ENCODE assay signal across 12 mouse cellular contexts in the genomic region with DNA sequence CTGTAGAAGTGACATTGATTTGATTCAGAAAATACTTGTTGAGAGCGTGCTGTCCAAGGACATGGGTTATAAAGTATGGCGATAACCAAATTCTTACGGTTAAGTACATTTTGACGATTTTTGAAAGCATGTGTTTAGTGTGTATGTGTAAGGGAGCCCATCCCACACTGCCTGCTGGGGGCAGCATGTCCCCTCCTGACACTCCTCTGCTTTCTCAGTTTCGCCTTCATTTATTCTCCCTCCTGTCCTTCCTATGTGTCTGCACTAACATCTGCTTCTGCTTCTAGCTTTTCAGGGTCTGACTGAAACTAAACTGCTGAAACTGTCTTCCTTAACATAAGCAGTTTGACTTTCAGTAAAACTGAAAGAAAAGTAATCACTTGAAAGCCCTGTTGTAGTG. TPM values are rescaled to one million over a fixed set of nuclear protein-coding genes. Genes with fewer than 3 reads are reported as not detected.
A peak's percentile ranks its signal among the peaks of the same experiment; 100 is the strongest.
DNase-seq lines count a peak whose midpoint lies in the region; ATAC-seq and TF ChIP-seq lines count a peak whose summit lies in the region.
"Had no signal": no experiment of that assay in that cellular context is flagged by ENCODE, and none has a peak within 500 bp of the region (broad histone marks: within the 10 kb centered on the region; RNA-seq: fewer than 3 reads in every experiment).

No protein-coding gene starts in this region.

- H3K4me1 ChIP-seq in midbrain, embryonic 11.5 days (ENCODE audit: control insufficient read depth, insufficient read depth, low read length), result no peaks in the 10 kb centered on the region
- no peaks in the 10 kb centered on the region for H3K4me1 ChIP-seq in midbrain, embryonic 16.5 days (ENCODE audit: control insufficient read depth, insufficient read depth, low read length)
- no peaks in the 10 kb centered on the region for H3K4me1 ChIP-seq in stomach, postnatal 0 days (replicated peaks; ENCODE audit: control insufficient read depth, insufficient read depth)
- H3K4me1 ChIP-seq: kidney, embryonic 15.5 days; limb, embryonic 15.5 days had no signal

- no peak overlapping the region for H3K9ac ChIP-seq in midbrain, embryonic 11.5 days (ENCODE audit: low read length)
- no peak overlapping the region for H3K9ac ChIP-seq in midbrain, embryonic 16.5 days (ENCODE audit: low read depth, low read length)
- H3K9ac ChIP-seq in stomach, postnatal 0 days (ENCODE audit: low read length), result no peak overlapping the region
- H3K9ac ChIP-seq: kidney, embryonic 15.5 days; limb, embryonic 15.5 days had no signal

- no peak overlapping the region for H3K27ac ChIP-seq in midbrain, embryonic 11.5 days (ENCODE audit: low read depth, low read length)
- H3K27ac ChIP-seq in midbrain, embryonic 16.5 days (ENCODE audit: low read length), result no peak overlapping the region
- no peak overlapping the region for H3K27ac ChIP-seq in stomach, postnatal 0 days (replicated peaks)
- H3K27ac ChIP-seq: kidney, embryonic 15.5 days; limb, embryonic 15.5 days had no signal

- DNase-seq in frontal cortex, postnatal 14 days (ENCODE audit: low spot score in 2 of 2), result no peak
- peak; percentile 74 for DNase-seq in midbrain, embryonic 11.5 days (ENCODE audit: low spot score, missing footprints)
- DNase-seq in stomach, postnatal 0 days (ENCODE audit: low spot score), result no peak
- DNase-seq in layer of hippocampus, postnatal 10 days (ENCODE audit: low spot score in 2 of 2), result no peak
- DNase-seq in layer of hippocampus, adult 11-12 months (ENCODE audit: low spot score), result no peak
- DNase-seq: right cerebral cortex, postnatal 25 days had no signal

- H3K9me3 ChIP-seq in midbrain, embryonic 11.5 days (ENCODE audit: control insufficient read depth, low read length), result no peaks in the 10 kb centered on the region
- no peaks in the 10 kb centered on the region for H3K9me3 ChIP-seq in midbrain, embryonic 16.5 days (replicated peaks; ENCODE audit: control insufficient read depth, low read length, poor library complexity, severe bottlenecking)
- H3K9me3 ChIP-seq in stomach, postnatal 0 days (ENCODE audit: control insufficient read depth, low read length), result no peaks in the 10 kb centered on the region
- H3K9me3 ChIP-seq: kidney, embryonic 15.5 days; limb, embryonic 15.5 days had no signal

- no peak for TF ChIP-seq EP300 in stomach, postnatal 0 days (optimal IDR thresholded peaks at IDR 0.05)

- 84% methylated on average over 5 of the region's 5 CpGs for WGBS in midbrain, embryonic 11.5 days
- 88% methylated on average over 5 of the region's 5 CpGs for WGBS in midbrain, embryonic 16.5 days
- 78% methylated on average over 5 of the region's 5 CpGs for WGBS in stomach, postnatal 0 days

- no peak overlapping the region for H3K4me2 ChIP-seq in midbrain, embryonic 11.5 days
- H3K4me2 ChIP-seq in midbrain, embryonic 16.5 days (ENCODE audit: low read length), result no peak overlapping the region
- no peak overlapping the region for H3K4me2 ChIP-seq in stomach, postnatal 0 days (replicated peaks; ENCODE audit: low read depth)
- H3K4me2 ChIP-seq: kidney, embryonic 15.5 days; limb, embryonic 15.5 days had no signal

- ATAC-seq in frontal cortex, adult (ENCODE audit: low TSS enrichment), result peak; percentile 33
- no peak for ATAC-seq in midbrain, embryonic 11.5 days (ENCODE audit: low FRiP score)
- ATAC-seq in midbrain, embryonic 16.5 days, result no peak
- peak; percentile 56 to 59; a peak in 3 of 4 replicates for ATAC-seq in hematopoietic stem cell, adult 5-6 weeks (replicated peaks in 1 of 2; ENCODE audit: insufficient read depth in 1 of 2, low FRiP score in 2 of 2, low TSS enrichment in 1 of 2, low read depth in 1 of 2, poor library complexity in 2 of 2, severe bottlenecking in 2 of 2)
- no peak for ATAC-seq in stomach, postnatal 0 days (ENCODE audit: low FRiP score, low TSS enrichment)

- H3K36me3 ChIP-seq in midbrain, embryonic 11.5 days (ENCODE audit: control insufficient read depth, insufficient read depth, low read length), result no peaks in the 10 kb centered on the region
- H3K36me3 ChIP-seq in midbrain, embryonic 16.5 days (ENCODE audit: control insufficient read depth, insufficient read depth, low read length), result peaks cover 4% of the 10 kb centered on the region; the same call in 1 of the 2 replicates
- no peaks in the 10 kb centered on the region for H3K36me3 ChIP-seq in stomach, postnatal 0 days (ENCODE audit: control insufficient read depth, insufficient read depth, low read length)

- H3K27me3 ChIP-seq in midbrain, embryonic 11.5 days (ENCODE audit: control insufficient read depth, insufficient read depth, low read length), result no peaks in the 10 kb centered on the region
- H3K27me3 ChIP-seq in midbrain, embryonic 16.5 days (ENCODE audit: control insufficient read depth, insufficient read depth, low read depth, low read length), result no peaks in the 10 kb centered on the region
- H3K27me3 ChIP-seq in stomach, postnatal 0 days (ENCODE audit: control insufficient read depth, insufficient read depth, low read length), result no peaks in the 10 kb centered on the region
- H3K27me3 ChIP-seq: kidney, embryonic 15.5 days; limb, embryonic 15.5 days had no signal

- TF ChIP-seq CTCF in stomach, postnatal 0 days (IDR thresholded peaks at IDR 0.05; ENCODE audit: low read depth), result peak; percentile 58

- H3K4me3 ChIP-seq in midbrain, embryonic 11.5 days (ENCODE audit: low read depth, low read length), result no peak overlapping the region
- H3K4me3 ChIP-seq in midbrain, embryonic 16.5 days (ENCODE audit: low read depth, low read length), result no peak overlapping the region
- no peak overlapping the region for H3K4me3 ChIP-seq in stomach, postnatal 0 days (ENCODE audit: low read depth, low read length)
- H3K4me3 ChIP-seq: kidney, embryonic 15.5 days; limb, embryonic 15.5 days had no signal

RNA-seq across cellular contexts. Expression of gene Dcun1d5, which starts 36.7 kb away (rescaled TPM):
- 144 and 149 TPM in 2 replicates for polyA plus RNA-seq in midbrain, embryonic 11.5 days (2014; fragmentation: Nextera tagmentation; extraction: Ambion mirVana)
- 86.8 and 99.4 TPM in 2 replicates for polyA plus RNA-seq in midbrain, embryonic 16.5 days (2015; fragmentation: Nextera tagmentation; extraction: Ambion mirVana)
- 90.4 and 94.7 TPM in 2 replicates for total RNA-seq in hematopoietic stem cell, adult 5-6 weeks (2017)
- polyA plus RNA-seq in stomach, postnatal 0 days (2015; fragmentation: Nextera tagmentation; extraction: Ambion mirVana), result 84.0 and 86.1 TPM in 2 replicates
- total RNA-seq in layer of hippocampus, postnatal 10 days (2021), result 100 to 1,000 TPM in 1 of 2 experiments, 10 to 100 TPM in 1; 86.5 to 103 TPM

RNA-seq across cellular contexts. Expression of gene Dync2h1, which starts 36.8 kb away (rescaled TPM):
- 29.1 and 29.6 TPM in 2 replicates for polyA plus RNA-seq in midbrain, embryonic 11.5 days (2014; fragmentation: Nextera tagmentation; extraction: Ambion mirVana)
- polyA plus RNA-seq in midbrain, embryonic 16.5 days (2015; fragmentation: Nextera tagmentation; extraction: Ambion mirVana), result 20.9 and 24.3 TPM in 2 replicates
- 10.7 and 12.5 TPM in 2 replicates for total RNA-seq in hematopoietic stem cell, adult 5-6 weeks (2017)
- polyA plus RNA-seq in stomach, postnatal 0 days (2015; fragmentation: Nextera tagmentation; extraction: Ambion mirVana), result 4.3 and 4.5 TPM in 2 replicates
- 10 to 100 TPM; 25.6 to 28.8 TPM for total RNA-seq in layer of hippocampus, postnatal 10 days (2021)

RNA-seq across cellular contexts. Expression of gene Mmp13, which starts 51.3 kb away (rescaled TPM):
- not detected in 2 replicates for polyA plus RNA-seq in midbrain, embryonic 11.5 days (2014; fragmentation: Nextera tagmentation; extraction: Ambion mirVana)
- polyA plus RNA-seq in midbrain, embryonic 16.5 days (2015; fragmentation: Nextera tagmentation; extraction: Ambion mirVana), result 3.8 TPM in 1 of 2 replicates, not detected in the other
- not detected in 2 replicates for total RNA-seq in hematopoietic stem cell, adult 5-6 weeks (2017)
- 0.34 and 0.42 TPM in 2 replicates for polyA plus RNA-seq in stomach, postnatal 0 days (2015; fragmentation: Nextera tagmentation; extraction: Ambion mirVana)
- not detected for total RNA-seq in layer of hippocampus, postnatal 10 days (2021)
- total RNA-seq: heart, postnatal 10 days had no signal

Comparison
In these comparisons a context has a peak if more than half of its experiments do, and no peak if none do; other contexts are left out.
1. ATAC-seq: peak in frontal cortex, adult (single experiment) and hematopoietic stem cell, adult 5-6 weeks (2 of 2); none in midbrain, embryonic 11.5 days (single experiment), midbrain, embryonic 16.5 days (single experiment) and stomach, postnatal 0 days (single experiment).